Mouse (Mus musculus) left cerebral cortex, postnatal 4 days (tissue): ENCODE measurements around the gene Mob3b. TPM values are rescaled to one million over a fixed set of nuclear protein-coding genes. Genes with fewer than 3 reads are reported as not detected.

Experiments
- DNase-seq: peaks from one replicate; pipeline ENCODE4 v3.0.0-alpha.2; 2022
- intact Hi-C: fragments of 180-260 bp; cut with DNase I; formaldehyde crosslinking; loops from one replicate; pipeline ENCODE4 v1.15.1; 2025
- total RNA-seq, 2 experiments: library from RNA; stranded (reverse); gene quantifications; 2 replicates each; pipeline ENCODE4 v1.2.3; 2021

The Mob3b gene
- total RNA-seq, 2 experiments from 2014 or later: 4.3 to 5.9 TPM

GRCm38 (mm10) chr4:35080285-35080684, 77.0 kb downstream of the Mob3b start:
- no peak for DNase-seq
- intact Hi-C loops: no loop called here

- intact Hi-C loops: no loop called here
- no peak for DNase-seq
These were observed 88.5 kb downstream of the Mob3b start for GRCm38 (mm10) chr4:35068739-35069138.

GRCm38 (mm10) chr4:35066163-35066562, 91.1 kb downstream of the Mob3b start:
- intact Hi-C loops: no loop called here

DNA sequence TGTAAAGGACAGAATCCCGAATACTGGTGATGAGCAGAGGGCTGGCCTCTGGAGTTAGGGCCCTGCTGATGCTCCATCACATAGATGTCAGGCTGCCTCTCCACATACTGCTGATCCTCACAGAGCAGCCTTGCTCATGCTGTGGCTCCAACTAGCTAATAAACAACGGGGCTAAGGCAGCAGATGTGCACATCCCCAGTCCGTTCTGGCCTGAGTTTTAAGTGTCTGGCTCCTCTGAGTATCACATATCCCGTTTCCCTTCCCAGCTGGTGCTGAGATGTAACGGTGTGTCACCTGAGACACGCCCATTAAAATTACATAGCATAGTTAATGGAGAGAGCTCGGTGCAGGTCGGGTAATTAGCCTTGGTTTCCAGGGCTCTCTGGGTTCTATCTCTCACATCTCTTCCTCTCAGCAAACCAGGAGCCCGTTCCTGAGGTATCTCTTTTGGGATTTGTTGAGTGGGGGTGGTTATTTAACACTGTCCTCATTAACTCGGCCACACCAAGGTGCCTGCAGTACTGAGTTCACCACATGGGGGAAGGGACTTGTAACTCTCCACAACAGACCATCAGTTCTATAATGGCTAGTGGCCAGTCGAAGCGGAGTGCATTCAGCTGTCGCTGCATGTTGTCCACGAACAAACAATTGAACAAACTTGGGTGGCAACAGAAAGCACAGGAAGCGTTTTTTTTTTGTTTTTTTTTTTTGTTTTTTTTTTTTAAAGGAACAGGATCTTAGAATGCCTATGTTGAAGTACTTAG, 92.0 kb downstream of the Mob3b start:
- peak; percentile 21 for DNase-seq

More at GRCm38 (mm10) chr4:35066163-35066562, 91.1 kb downstream of the Mob3b start:
- DNase-seq: no peak

GRCm38 (mm10) chr4:35063146-35063719, 94.1 kb downstream of the Mob3b start:
- intact Hi-C loops: no loop called here

More for the DNA sequence above, 92.0 kb downstream of the Mob3b start:
- intact Hi-C loops: no loop called here

GRCm38 (mm10) chr4:35060964-35061363, 96.3 kb downstream of the Mob3b start:
- intact Hi-C loops: no loop called here
- DNase-seq: no peak

More at GRCm38 (mm10) chr4:35063146-35063719, 94.1 kb downstream of the Mob3b start:
- DNase-seq: no peak

DNA sequence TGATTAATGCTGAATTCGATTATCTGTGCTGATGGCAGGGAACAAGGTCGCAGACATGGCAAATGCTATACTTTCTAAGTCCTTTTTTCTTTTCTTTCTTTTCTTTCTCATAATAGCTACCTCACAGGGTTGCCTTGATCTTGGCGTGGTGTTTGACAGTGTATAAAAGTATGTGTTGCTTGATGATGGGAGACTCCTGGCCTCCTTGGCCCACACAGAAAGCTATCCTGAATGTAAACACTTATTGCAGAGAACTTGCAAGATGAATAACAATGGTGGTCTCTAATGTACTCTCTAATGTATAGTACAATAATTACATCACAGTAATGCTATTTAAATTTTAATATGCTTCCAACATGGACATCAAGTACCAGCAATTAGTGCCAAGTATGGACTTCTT, 96.9 kb downstream of the Mob3b start:
- no peak for DNase-seq
- intact Hi-C loops: no loop called here

- intact Hi-C loops: no loop called here
- DNase-seq: no peak
These were observed 102.9 kb downstream of the Mob3b start for GRCm38 (mm10) chr4:35054362-35054761.

DNA sequence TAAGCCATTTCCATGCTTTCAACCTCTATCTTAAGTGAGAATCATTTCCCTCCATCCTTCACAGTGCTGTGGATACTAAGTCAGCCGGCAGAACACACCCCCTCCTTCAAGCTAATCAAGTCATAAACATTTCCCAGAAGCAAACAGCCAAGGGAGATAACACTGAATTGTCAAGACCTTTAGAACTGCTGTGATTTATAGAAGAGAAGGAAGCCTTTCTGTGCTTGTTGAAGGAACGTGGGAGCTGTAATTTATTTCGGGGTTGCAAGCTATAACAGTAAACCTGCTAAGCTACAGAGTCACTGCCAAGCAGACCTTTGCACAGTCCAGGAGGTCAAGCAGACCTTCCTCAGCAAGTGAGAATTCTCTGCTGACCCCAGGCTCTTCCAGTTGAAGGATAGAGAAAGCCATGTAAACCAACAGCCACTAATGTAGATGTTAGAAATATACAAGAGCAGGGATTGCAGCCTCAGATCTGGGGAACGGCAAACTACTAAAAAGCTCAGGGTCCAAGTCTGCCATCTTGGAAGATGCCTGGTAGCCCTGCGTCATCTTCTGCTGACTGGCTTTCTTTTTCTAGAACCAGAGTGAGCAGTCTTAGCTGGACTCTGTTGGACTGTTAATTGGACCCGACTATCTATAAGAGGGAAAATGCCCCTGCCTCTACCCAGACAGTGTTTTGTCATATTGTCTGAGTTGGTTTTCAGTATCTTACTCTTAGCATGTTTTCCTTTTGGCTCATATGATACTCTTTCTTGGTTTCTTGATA, 104.9 kb downstream of the Mob3b start:
- intact Hi-C loops: no loop called here
- DNase-seq: no peak

DNA sequence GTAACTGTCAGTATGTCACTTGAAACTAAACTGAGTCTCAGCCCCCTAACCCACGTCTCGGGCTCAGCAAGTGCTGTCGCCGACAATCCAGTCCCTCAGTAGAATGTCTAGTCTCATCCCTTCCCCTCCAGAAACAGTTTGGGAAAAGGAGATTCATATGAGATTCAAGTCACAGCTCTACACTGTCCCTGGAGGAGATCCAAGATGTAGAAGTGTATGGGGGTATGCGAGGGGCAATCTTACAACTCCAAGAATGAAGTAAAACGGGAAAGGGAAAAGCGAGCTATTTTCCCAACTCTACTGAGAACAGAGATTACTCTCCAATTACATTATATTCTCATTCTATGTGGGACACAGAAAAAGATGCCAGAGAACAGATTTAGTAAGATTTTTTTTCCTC, 106.1 kb downstream of the Mob3b start:
- intact Hi-C loops: no loop called here
- DNase-seq: no peak

- no peak for DNase-seq
- intact Hi-C loops: no loop called here
These were observed 107.6 kb downstream of the Mob3b start for GRCm38 (mm10) chr4:35049742-35050058.

DNA sequence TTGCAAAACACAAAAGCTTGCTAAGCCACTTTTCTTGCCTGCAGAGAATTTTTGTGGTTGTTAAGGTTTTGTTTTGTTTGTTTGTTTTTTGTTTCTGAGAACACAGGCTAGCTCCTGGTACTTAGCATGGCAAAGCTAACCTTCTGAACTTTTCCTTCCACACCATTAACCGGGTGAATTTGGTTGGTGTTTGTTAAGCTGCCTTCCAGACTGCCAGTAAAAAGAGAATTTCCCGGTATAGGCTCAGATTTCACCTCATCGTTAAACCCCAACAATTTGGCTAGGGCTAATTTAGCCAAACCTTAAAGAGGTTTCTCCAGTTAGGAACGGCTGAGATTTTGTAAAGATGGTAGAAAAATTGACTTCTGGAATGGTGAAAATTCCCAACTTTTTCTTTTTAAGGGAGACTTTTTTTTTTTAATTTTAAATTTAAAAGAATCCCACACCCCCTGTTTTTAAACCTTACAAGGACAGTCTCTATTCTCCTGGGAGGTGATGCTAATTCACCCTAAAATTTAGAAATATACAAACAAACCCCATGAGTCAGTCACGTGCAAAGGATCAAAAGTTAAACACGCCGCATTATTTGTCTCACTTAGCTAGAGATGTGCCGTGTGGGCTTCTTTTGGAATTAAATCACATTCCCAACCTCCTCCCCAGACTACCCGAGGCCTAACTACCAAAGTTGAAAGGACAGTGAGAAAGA, 108.1 kb downstream of the Mob3b start:
- intact Hi-C loops: no loop called here

GRCm38 (mm10) chr4:35040896-35041295, 116.4 kb downstream of the Mob3b start:
- intact Hi-C loops: no loop called here
- DNase-seq: no peak

More for the DNA sequence above, 108.1 kb downstream of the Mob3b start:
- no peak for DNase-seq

GRCm38 (mm10) chr4:35040306-35040705, 117.0 kb downstream of the Mob3b start:
- DNase-seq: no peak
- intact Hi-C loops: no loop called here

DNA sequence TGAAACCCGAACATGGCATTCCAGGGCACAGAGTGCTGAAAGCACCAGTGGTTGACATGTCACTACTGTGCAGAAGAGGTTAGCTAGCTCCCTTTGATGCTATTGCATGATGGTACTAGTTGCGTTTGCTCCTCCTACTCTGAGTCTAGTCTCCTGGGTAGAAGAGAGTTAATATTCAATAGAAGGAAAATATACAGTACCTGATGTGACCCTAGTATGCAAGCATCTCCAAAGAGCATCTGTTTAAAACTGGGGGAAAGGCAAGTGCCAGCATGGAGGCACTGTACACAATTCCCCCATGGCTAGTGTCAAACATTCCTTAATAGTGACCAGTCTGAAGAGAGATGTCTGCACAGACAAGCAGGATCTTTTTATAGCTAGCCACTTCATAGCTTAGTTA, 119.5 kb downstream of the Mob3b start:
- no peak for DNase-seq
- intact Hi-C loops: no loop called here

GRCm38 (mm10) chr4:35034504-35035290, 122.6 kb downstream of the Mob3b start:
- intact Hi-C loops: no loop called here
- no peak for DNase-seq

DNA sequence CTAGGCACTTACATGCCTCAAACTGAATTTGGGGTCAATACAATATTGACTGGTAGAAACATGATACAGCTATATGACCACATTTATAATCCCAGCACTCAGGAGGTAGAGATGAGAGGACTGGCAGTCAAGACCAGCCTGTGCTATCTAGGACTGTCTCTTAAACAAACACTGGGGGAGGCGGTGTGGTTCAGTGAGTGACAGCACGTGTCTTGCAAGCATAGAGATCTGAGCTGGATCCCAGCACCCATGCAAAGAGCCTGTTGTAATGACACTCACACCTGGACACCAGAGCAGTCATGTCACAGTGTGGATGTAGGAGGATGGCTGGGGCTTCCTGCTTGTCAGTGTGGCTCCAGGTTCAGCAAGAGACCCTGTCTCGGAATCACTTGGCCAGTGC, 124.5 kb downstream of the Mob3b start:
- no peak for DNase-seq
- intact Hi-C loops: no loop called here

GRCm38 (mm10) chr4:35031623-35032022, 125.7 kb downstream of the Mob3b start:
- DNase-seq: no peak
- intact Hi-C loops: no loop called here

- DNase-seq: no peak
These were observed 126.1 kb downstream of the Mob3b start for GRCm38 (mm10) chr4:35031141-35031540.

GRCm38 (mm10) chr4:35018416-35018815, 138.9 kb downstream of the Mob3b start:
- intact Hi-C loops: no loop called here
- no peak for DNase-seq

More at GRCm38 (mm10) chr4:35031141-35031540, 126.1 kb downstream of the Mob3b start:
- intact Hi-C loops: no loop called here
